Mouse (Mus musculus) v-Abl transformed pro-B cells (cell line): ENCODE data around the gene Olfr874.
"Not testable (repeated sequence)": the region's sequence is repeated elsewhere in the genome, so short reads cannot be mapped to it uniquely, and the experiment has no call there.

ENCODE experiments used
- in situ Hi-C, 2 experiments: fragments of 400-800 bp; cut with MboI; formaldehyde crosslinking; loops; one replicate each; pipeline ENCODE4 v1.15.1; 2025; ENCODE audit not compliant: unreplicated experiment in 2 of 2

The Olfr874 gene

DNA sequence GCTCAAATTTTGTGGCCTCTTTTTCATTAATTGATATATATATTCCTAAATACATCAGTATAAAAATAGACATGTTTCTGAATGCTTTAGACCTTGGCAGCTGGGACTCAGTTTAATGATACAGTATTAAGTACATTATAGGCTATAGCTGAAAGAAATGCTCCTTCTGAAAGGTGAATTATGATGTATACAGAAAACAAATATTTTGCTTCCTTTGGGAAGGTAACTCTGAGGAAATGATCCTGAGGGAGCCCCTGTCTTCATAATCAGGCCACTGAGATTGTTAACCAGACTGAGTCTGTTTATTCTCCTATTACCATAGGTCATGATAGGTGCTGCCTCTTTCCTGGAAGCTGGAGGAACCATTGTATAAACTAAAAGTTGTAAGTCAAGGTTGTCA is at the start of gene Olfr874:
TSS of gene Olfr874 (plus strand) at position 301 of the 400 bp plus-strand sequence.
- in situ Hi-C loops, result no loop called here

- in situ Hi-C loops, result no loop called here
Observed at GRCm38 (mm10) chr9:37716150-37716549, 28.8 kb upstream of the Olfr874 start, which contains the start of gene Olfr160. Gene Olfr160, minus strand, starts transcription at chr9:37716250.

- in situ Hi-C loops, result no loop called here
Observed at GRCm38 (mm10) chr9:37734310-37734709, 10.6 kb upstream of the Olfr874 start.

DNA sequence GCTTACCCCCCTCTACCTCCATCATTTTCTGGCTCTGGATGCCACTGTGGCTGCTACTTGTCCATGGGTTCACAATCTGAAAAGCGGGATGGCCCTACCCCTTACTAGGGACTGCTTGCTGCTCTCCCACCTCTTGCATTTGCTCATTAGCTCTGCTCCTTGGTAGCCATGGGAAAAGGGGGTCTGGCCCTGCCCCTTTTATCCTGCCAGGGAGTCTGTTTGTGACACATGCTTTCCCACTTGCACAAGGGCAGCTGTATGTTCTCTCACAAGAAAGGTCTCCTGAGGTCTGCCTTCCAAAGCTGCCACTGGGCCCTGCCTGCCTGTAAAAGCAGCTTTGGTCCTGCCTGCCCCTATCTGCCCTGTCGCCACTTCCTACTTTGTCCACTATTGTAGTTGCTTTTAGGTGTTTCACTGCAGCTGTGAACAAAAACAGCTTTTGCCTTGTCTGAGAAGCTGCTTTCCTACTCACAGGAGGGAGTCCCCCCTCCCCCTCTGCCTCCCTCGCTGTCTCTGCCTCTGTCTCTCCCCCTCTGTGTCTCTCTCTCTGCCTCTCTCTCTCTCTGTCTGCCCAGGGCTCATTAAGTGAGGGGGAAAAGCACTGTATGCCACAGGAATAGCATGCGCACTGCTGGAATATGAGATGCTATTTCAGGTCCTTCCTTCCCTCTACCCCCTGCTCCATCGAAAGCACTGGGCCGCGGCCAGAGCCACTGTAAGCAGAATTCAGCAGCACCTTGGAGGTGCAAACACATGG is 5.6 kb downstream of the Olfr874 start:
- in situ Hi-C loops, result no loop called here

GRCm38 (mm10) chr9:37751467-37751866 is 6.6 kb downstream of the Olfr874 start:
- in situ Hi-C loops, result no loop called here

GRCm38 (mm10) chr9:37752006-37752405 is 7.1 kb downstream of the Olfr874 start:
- in situ Hi-C loops, result no loop called here

- in situ Hi-C loops, result no loop called here
Observed at GRCm38 (mm10) chr9:37761728-37762127, 16.8 kb downstream of the Olfr874 start.

GRCm38 (mm10) chr9:37762541-37762940 is 17.6 kb downstream of the Olfr874 start:
- in situ Hi-C loops, result no loop called here

- in situ Hi-C loops, result no loop called here
Observed at GRCm38 (mm10) chr9:37770661-37771060, 25.8 kb downstream of the Olfr874 start.

- in situ Hi-C loops, result no loop called here
Observed at GRCm38 (mm10) chr9:37771759-37772158, 26.9 kb downstream of the Olfr874 start, which contains the start of gene Olfr875. Gene Olfr875, plus strand, starts transcription at chr9:37771857.

- in situ Hi-C loops, result no loop called here
Observed at GRCm38 (mm10) chr9:37782766-37783260, 37.9 kb downstream of the Olfr874 start.

DNA sequence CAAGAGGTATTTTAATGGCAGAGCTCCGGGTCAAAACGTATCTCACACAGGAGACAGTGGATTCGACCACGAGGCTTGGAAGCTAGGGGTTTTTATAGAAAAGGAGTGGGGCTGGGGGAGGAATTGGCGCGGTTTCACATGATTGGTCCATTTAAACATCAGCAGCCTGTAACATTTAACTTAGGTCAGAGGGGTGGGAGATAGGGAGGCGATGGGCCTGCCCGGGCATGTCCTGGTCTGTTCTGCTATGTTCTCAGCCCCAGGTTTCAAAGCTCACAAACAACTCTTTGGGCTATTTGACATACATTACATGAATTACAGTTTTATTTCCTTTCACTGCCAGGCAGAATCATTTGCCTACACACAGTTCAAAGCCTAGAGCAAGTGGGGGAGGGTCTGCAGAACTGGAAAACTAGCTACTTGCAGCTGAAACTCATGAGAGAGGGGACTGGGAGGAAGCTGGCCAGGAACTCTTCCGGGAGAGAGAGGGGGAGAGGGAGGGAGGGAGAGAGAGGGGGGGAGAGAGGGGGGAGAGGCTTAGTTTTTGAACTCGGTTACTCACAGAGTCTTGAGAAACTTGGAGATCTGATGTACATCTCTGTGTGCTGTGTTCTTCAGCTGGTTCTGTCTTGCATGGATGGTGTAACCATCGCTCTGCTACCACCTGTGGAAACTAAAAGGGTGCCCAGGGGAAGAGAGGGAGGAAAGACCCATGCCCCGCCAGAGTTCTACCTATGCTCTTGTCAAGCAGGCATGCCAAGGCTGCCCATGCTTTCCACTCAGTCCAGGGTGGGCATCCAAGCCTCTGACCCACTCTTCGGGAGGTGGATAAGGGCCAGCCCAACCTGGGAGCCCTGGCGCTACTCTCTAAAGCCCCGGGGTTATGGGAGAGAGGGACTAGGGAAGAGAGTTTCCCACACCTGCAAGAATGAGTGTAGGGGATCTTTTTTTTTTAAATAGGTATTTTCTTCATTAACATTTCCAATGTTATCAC is 38.8 kb downstream of the Olfr874 start:
- in situ Hi-C loops, result not testable (repeated sequence)

DNA sequence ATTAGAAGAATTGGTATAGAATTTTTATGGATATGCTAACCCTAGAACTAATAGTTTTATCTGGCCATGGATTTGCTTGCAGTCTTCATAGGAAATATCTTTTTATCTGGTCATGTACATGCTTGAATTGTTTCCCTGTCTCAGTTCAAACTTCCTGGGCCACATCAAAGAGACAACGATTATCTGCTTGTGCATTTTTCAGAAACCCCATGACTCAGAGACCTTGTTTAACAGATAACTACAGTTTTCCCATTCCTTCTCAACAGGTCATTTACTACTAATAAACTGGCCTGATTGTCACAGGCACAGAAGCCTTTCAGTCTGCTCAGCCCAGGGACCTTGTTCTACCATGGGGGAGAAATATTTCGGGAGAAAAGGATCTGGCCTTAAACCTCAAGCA is 41.5 kb downstream of the Olfr874 start:
- in situ Hi-C loops, result no loop called here
